Mouse (Mus musculus): ENCODE measurements around the gene Racgap1.

- TF ChIP-seq POLR2A (IDR thresholded peaks at IDR 0.05; ENCODE audit: insufficient read depth, low read depth, low read length) (no peak), CTCF (IDR thresholded peaks at IDR 0.05) (no peak)
These were observed 61.8 kb downstream of the Racgap1 start for GRCm38 (mm10) chr15:99589704-99590103.

All from heart, adult 2 months (tissue).